Mouse (Mus musculus) spleen, adult 2 months (tissue): ENCODE results near the gene Apba2. TPM values are rescaled to one million over a fixed set of nuclear protein-coding genes. Genes with fewer than 3 reads are reported as not detected.

Experiments used
- DNase-seq, 2 experiments: peaks; one replicate each; pipeline versions ENCODE4 v3.0.0 to v3.0.0-alpha.2; 2012 to 2021; ENCODE audit warnings: low spot score in 2 of 2, low read depth in 1 of 2
- H3K27ac ChIP-seq: fragments of 200-500 bp; 2 replicates; pipeline ENCODE4 v1.5.1; 2012; ENCODE audit warnings: low read length, inconsistent platforms; ENCODE audit not compliant: insufficient read depth
- H3K27me3 ChIP-seq: fragments of 200-500 bp; 2 replicates; pipeline ENCODE4 v1.6.1; 2012; ENCODE audit warnings: mild to moderate bottlenecking, moderate library complexity, low read length, inconsistent platforms; ENCODE audit not compliant: control insufficient read depth, insufficient read depth
- H3K36me3 ChIP-seq: fragments of 200-500 bp; 2 replicates; pipeline ENCODE4 v1.6.1; 2012; ENCODE audit warnings: mild to moderate bottlenecking, low read length, inconsistent platforms; ENCODE audit not compliant: control insufficient read depth, insufficient read depth
- H3K4me1 ChIP-seq: fragments of 200-500 bp; 2 replicates; pipeline ENCODE4 v1.6.1; 2011; ENCODE audit warnings: inconsistent platforms; ENCODE audit not compliant: control insufficient read depth, insufficient read depth, insufficient read length
- H3K4me3 ChIP-seq: fragments of 200-500 bp; 2 replicates; pipeline ENCODE4 v1.5.1; 2011; ENCODE audit warnings: mild to moderate bottlenecking, inconsistent platforms; ENCODE audit not compliant: insufficient read depth, insufficient read length; ENCODE audit errors: extremely low read depth
- CTCF ChIP-seq: fragments of 200-500 bp; IDR thresholded peaks from 2 replicates; pipeline ENCODE4 v1.5.1; 2011; ENCODE audit warnings: mild to moderate bottlenecking, inconsistent platforms; ENCODE audit not compliant: insufficient read depth, insufficient read length, insufficient replicate concordance; ENCODE audit errors: extremely low read depth
- POLR2A ChIP-seq: fragments of 200-500 bp; IDR thresholded peaks from 2 replicates; pipeline ENCODE4 v1.6.1; 2011; ENCODE audit warnings: low read depth, low read length, inconsistent platforms
- WGBS: fragments of 180-500 bp; shearing (Covaris S2); methylation state at CpG from one replicate; pipeline ENCODE4 v1.1.7; 2018; 5-methylcytosine and 5-hydroxymethylcytosine counted together
- polyA plus RNA-seq: library from polyadenylated mRNA; depleted of rRNA; stranded (reverse); fragments of >200 nt; gene quantifications from 2 replicates; pipeline ENCODE4 v1.2.3, GENCODE M21; 2012

Apba2 gene
- polyA plus RNA-seq, 1 experiment, result 0.18 TPM

- H3K27me3 ChIP-seq, result no peaks in the 10 kb centered on the region
- no peaks in the 10 kb centered on the region for H3K36me3 ChIP-seq
- H3K4me1 ChIP-seq, result no peaks in the 10 kb centered on the region
- H3K4me3 ChIP-seq, result no peak overlapping the region
- no peak for DNase-seq
- no peak for TF ChIP-seq CTCF
- no peak for TF ChIP-seq POLR2A
- H3K27ac ChIP-seq, result no peak overlapping the region
- 53% methylated on average over 8 of the region's 8 CpGs for WGBS
Observed at GRCm38 (mm10) chr7:64510526-64511210, 9.2 kb downstream of the Apba2 start.

DNA sequence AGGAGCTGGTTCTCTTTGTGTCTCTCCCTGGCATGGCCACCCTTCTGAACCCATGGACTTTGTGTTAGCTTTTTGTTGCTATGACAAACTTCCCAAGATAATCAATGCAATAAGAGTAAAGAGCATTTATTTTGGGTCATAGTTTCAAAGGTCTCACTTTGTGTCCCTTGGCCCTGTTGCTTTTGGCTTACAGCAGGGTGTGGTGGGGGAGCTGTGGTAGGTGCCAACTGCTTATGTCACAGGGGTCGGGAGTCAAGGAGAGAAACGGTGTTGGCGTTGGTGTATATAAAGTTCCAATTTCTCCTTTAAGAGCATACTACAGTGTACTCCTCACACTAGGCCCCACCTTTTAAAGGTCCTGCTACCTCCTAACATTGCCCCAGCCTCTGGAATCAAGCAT lies 12.1 kb downstream of the Apba2 start:
- 83% methylated on average over 3 of the region's 3 CpGs for WGBS
- no peak overlapping the region for H3K4me3 ChIP-seq
- no peaks in the 10 kb centered on the region for H3K4me1 ChIP-seq
- no peaks in the 10 kb centered on the region for H3K27me3 ChIP-seq
- DNase-seq, result no peak
- TF ChIP-seq POLR2A (no peak), CTCF (no peak)
- no peaks in the 10 kb centered on the region for H3K36me3 ChIP-seq
- H3K27ac ChIP-seq, result no peak overlapping the region

DNA sequence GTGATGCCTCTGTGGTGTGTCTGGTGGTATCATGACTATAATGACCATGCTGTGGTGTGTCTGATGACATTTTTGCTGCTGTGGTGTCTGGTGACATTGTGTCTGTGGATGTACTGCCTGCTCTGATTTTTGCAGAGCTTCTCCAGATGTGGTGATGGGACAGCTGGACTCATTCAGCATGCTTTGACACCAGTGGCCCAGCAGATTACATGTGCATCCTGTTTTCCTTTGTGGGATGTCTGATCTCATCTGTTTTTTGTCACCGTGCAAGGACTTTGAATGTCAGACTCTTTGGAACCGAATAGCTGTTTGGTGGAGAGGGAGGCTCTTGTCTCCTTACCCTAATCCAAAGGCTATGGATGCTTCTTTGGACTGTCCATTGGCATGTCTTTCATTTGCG lies 13.8 kb downstream of the Apba2 start:
- Histone ChIP-seq H3K36me3 (no peaks in the 10 kb centered on the region), H3K27me3 (no peaks in the 10 kb centered on the region), H3K4me1 (no peaks in the 10 kb centered on the region), H3K27ac (no peak overlapping the region), H3K4me3 (no peak overlapping the region)
- DNase-seq, result no peak
- 77% methylated on average over 3 of the region's 3 CpGs for WGBS
- no peak for TF ChIP-seq CTCF
- TF ChIP-seq POLR2A, result no peak

DNA sequence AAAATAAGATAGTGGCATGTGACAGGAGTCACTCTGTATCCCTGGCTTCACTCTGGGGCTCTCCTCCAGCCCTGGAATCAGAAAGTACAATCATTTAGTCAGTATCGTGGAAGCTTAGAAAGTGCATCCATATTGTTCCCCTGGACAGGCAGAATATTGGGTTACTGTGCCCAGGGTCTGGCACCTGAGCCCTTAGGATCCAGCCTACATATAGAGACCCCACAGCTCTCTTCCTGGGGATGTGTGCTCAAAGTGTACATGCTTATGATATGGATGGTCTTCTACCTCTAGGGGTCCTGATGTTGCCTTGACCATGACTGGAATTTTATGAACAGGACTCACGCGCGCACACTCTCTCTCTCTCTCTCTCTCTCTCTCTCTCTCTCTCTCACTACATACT lies 14.4 kb downstream of the Apba2 start:
- no peak for DNase-seq
- Histone ChIP-seq H3K4me3 (no peak overlapping the region), H3K36me3 (no peaks in the 10 kb centered on the region), H3K4me1 (no peaks in the 10 kb centered on the region), H3K27me3 (no peaks in the 10 kb centered on the region), H3K27ac (no peak overlapping the region)
- WGBS, result 95% methylated on average over 4 of the region's 4 CpGs
- TF ChIP-seq POLR2A (no peak), CTCF (no peak)

DNA sequence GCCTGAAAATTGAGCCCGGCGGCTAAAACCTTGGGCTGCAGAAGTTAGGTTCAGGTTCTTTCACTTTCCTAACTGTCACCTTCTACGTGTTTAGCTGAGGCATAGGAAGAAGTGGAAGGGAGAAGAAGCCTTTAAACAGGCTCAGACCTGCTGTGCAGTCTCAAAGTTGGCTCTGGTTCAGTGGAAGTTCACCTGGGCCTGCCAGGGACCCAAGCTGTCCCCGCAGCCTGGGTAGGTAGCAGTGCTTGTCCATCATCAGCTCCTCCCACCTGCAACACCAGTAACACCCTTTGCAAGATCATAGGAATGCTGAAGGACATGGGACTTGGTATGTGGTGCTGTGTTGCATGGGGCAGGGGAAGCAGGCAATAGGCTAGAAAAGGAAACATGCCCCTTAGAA lies 17.6 kb downstream of the Apba2 start:
- H3K4me1 ChIP-seq, result no peaks in the 10 kb centered on the region
- TF ChIP-seq CTCF (no peak), POLR2A (no peak)
- no peak overlapping the region for H3K4me3 ChIP-seq
- no peaks in the 10 kb centered on the region for H3K27me3 ChIP-seq
- H3K36me3 ChIP-seq, result no peaks in the 10 kb centered on the region
- H3K27ac ChIP-seq, result no peak overlapping the region
- WGBS, result 72% methylated on average over 4 of the region's 4 CpGs
- DNase-seq, result no peak

- no peak overlapping the region for H3K27ac ChIP-seq
- DNase-seq, result no peak
- no peaks in the 10 kb centered on the region for H3K36me3 ChIP-seq
- no peaks in the 10 kb centered on the region for H3K27me3 ChIP-seq
- WGBS, result 75% methylated on average over 5 of the region's 5 CpGs
- H3K4me3 ChIP-seq, result no peak overlapping the region
- TF ChIP-seq CTCF, result no peak
- no peak for TF ChIP-seq POLR2A
- no peaks in the 10 kb centered on the region for H3K4me1 ChIP-seq
Observed at GRCm38 (mm10) chr7:64519521-64519920, 18.0 kb downstream of the Apba2 start.

- no peak overlapping the region for H3K27ac ChIP-seq
- H3K27me3 ChIP-seq, result no peaks in the 10 kb centered on the region
- H3K4me3 ChIP-seq, result no peak overlapping the region
- no peak for DNase-seq
- H3K36me3 ChIP-seq, result no peaks in the 10 kb centered on the region
- TF ChIP-seq CTCF (no peak), POLR2A (no peak)
- no peaks in the 10 kb centered on the region for H3K4me1 ChIP-seq
- WGBS, result 78% methylated on average over 5 of the region's 5 CpGs
Observed at GRCm38 (mm10) chr7:64521695-64522408, 20.3 kb downstream of the Apba2 start.
